In genomic region chr6:83122961-83123360, GRCm38 (mm10) we compare ENCODE assay signal across 8 mouse cellular contexts. TPM values are rescaled to one million over a fixed set of nuclear protein-coding genes. Genes with fewer than 3 reads are reported as not detected.
DNase-seq lines count a peak whose midpoint lies in the region; ATAC-seq lines count a peak whose summit lies in the region.

No protein-coding gene starts in this region.

- peaks cover 40% of the 10 kb centered on the region for H3K4me1 ChIP-seq in intestine, embryonic 15.5 days (replicated peaks)
- H3K4me1 ChIP-seq in intestine, embryonic 16.5 days (ENCODE audit: control insufficient read depth, insufficient read depth, low read length): peaks cover 31% of the 10 kb centered on the region
- H3K4me1 ChIP-seq in embryonic facial prominence, embryonic 14.5 days (ENCODE audit: control insufficient read depth, insufficient read depth, low read length): peaks cover 30% of the 10 kb centered on the region
- peaks cover 18% of the 10 kb centered on the region for H3K4me1 ChIP-seq in hindbrain, embryonic 11.5 days (replicated peaks; ENCODE audit: control insufficient read depth, insufficient read depth, low read length)
- H3K4me1 ChIP-seq in midbrain, embryonic 12.5 days: peaks cover 57% of the 10 kb centered on the region

- peak overlapping the region; percentile 98 for H3K4me2 ChIP-seq in intestine, embryonic 15.5 days (replicated peaks)
- no peak overlapping the region for H3K4me2 ChIP-seq in intestine, embryonic 16.5 days (ENCODE audit: low read depth, low read length)
- peak overlapping the region; percentile 91 for H3K4me2 ChIP-seq in embryonic facial prominence, embryonic 14.5 days (ENCODE audit: low read depth, low read length)
- peak overlapping the region; percentile 94 for H3K4me2 ChIP-seq in hindbrain, embryonic 11.5 days (replicated peaks; ENCODE audit: low read depth, low read length)
- H3K4me2 ChIP-seq in midbrain, embryonic 12.5 days (replicated peaks): peak overlapping the region; percentile 96

- ATAC-seq in intestine, embryonic 15.5 days: no peak
- no peak for ATAC-seq in intestine, embryonic 16.5 days
- no peak for ATAC-seq in embryonic facial prominence, embryonic 14.5 days (ENCODE audit: low read depth)
- ATAC-seq in hindbrain, embryonic 11.5 days (ENCODE audit: low FRiP score): no peak
- ATAC-seq in midbrain, embryonic 12.5 days (ENCODE audit: low FRiP score, low read depth): no peak

- 87% methylated on average over 5 of the region's 5 CpGs for WGBS in intestine, embryonic 15.5 days
- WGBS in intestine, embryonic 16.5 days: 86% methylated on average over 5 of the region's 5 CpGs
- 67% methylated on average over 5 of the region's 5 CpGs for WGBS in embryonic facial prominence, embryonic 14.5 days
- 72% methylated on average over 5 of the region's 5 CpGs for WGBS in hindbrain, embryonic 11.5 days
- WGBS in midbrain, embryonic 12.5 days: 82% methylated on average over 5 of the region's 5 CpGs

- no peak overlapping the region for H3K27ac ChIP-seq in intestine, embryonic 15.5 days
- H3K27ac ChIP-seq in intestine, embryonic 16.5 days (ENCODE audit: low read length): no peak overlapping the region
- no peak overlapping the region for H3K27ac ChIP-seq in embryonic facial prominence, embryonic 14.5 days (replicated peaks; ENCODE audit: low read depth, low read length)
- H3K27ac ChIP-seq in hindbrain, embryonic 11.5 days (ENCODE audit: low read depth, low read length): peak overlapping the region; percentile 99; the same call in 1 of the 2 replicates
- no peak overlapping the region for H3K27ac ChIP-seq in midbrain, embryonic 12.5 days (replicated peaks)

- no peaks in the 10 kb centered on the region for H3K27me3 ChIP-seq in intestine, embryonic 15.5 days (replicated peaks)
- no peaks in the 10 kb centered on the region for H3K27me3 ChIP-seq in intestine, embryonic 16.5 days (replicated peaks; ENCODE audit: control insufficient read depth, insufficient read depth, low read length)
- no peaks in the 10 kb centered on the region for H3K27me3 ChIP-seq in embryonic facial prominence, embryonic 14.5 days (replicated peaks; ENCODE audit: control insufficient read depth, insufficient read depth, low read length)
- H3K27me3 ChIP-seq in hindbrain, embryonic 11.5 days (ENCODE audit: control insufficient read depth, insufficient read depth, low read length): no peaks in the 10 kb centered on the region
- H3K27me3 ChIP-seq in midbrain, embryonic 12.5 days: no peaks in the 10 kb centered on the region

- H3K9me3 ChIP-seq in intestine, embryonic 15.5 days: no peaks in the 10 kb centered on the region
- no peaks in the 10 kb centered on the region for H3K9me3 ChIP-seq in intestine, embryonic 16.5 days (ENCODE audit: control insufficient read depth, low read length)
- H3K9me3 ChIP-seq in embryonic facial prominence, embryonic 14.5 days (ENCODE audit: control insufficient read depth, low read length): no peaks in the 10 kb centered on the region
- no peaks in the 10 kb centered on the region for H3K9me3 ChIP-seq in hindbrain, embryonic 11.5 days (ENCODE audit: control insufficient read depth, low read length)
- no peaks in the 10 kb centered on the region for H3K9me3 ChIP-seq in midbrain, embryonic 12.5 days

- no peak for DNase-seq in embryonic facial prominence, embryonic 14.5 days (ENCODE audit: low spot score)
- DNase-seq in hindbrain, embryonic 11.5 days (ENCODE audit: low spot score): no peak
- no peak for DNase-seq in yolk sac, embryonic 10.5 days (ENCODE audit: low spot score)
- DNase-seq in B cell, adult 2 months: no peak
- DNase-seq in right cerebral cortex, postnatal 25 days: no peak

- no peak overlapping the region for H3K9ac ChIP-seq in intestine, embryonic 15.5 days
- H3K9ac ChIP-seq in intestine, embryonic 16.5 days (ENCODE audit: low read depth, low read length): no peak overlapping the region
- peak overlapping the region; percentile 84 for H3K9ac ChIP-seq in embryonic facial prominence, embryonic 14.5 days (ENCODE audit: low read depth, low read length)
- peak overlapping the region; percentile 97; the same call in 1 of the 2 replicates for H3K9ac ChIP-seq in hindbrain, embryonic 11.5 days (ENCODE audit: low read depth, low read length)
- peak overlapping the region; percentile 95; the same call in 1 of the 2 replicates for H3K9ac ChIP-seq in midbrain, embryonic 12.5 days (replicated peaks)

- 0 out of 2 replicates have a peak overlapping the region, but pooled peaks have one; percentile 4 for H3K4me3 ChIP-seq in intestine, embryonic 15.5 days (replicated peaks)
- no peak overlapping the region for H3K4me3 ChIP-seq in intestine, embryonic 16.5 days (ENCODE audit: low read length)
- peak overlapping the region; percentile 70 for H3K4me3 ChIP-seq in embryonic facial prominence, embryonic 14.5 days (ENCODE audit: low read depth, low read length)
- peak overlapping the region; percentile 80 for H3K4me3 ChIP-seq in hindbrain, embryonic 11.5 days (ENCODE audit: low read depth, low read length)
- H3K4me3 ChIP-seq in midbrain, embryonic 12.5 days: peak overlapping the region; percentile 84; the same call in 1 of the 2 replicates

- H3K36me3 ChIP-seq in intestine, embryonic 15.5 days: peaks cover 13% of the 10 kb centered on the region
- no peaks in the 10 kb centered on the region; the same call in 1 of the 2 replicates for H3K36me3 ChIP-seq in intestine, embryonic 16.5 days (ENCODE audit: control insufficient read depth, insufficient read depth, low read length)
- peaks cover 20% of the 10 kb centered on the region for H3K36me3 ChIP-seq in embryonic facial prominence, embryonic 14.5 days (ENCODE audit: control insufficient read depth, insufficient read depth, low read length)
- 0 out of 2 replicates have a peak, but pooled peaks cover 7% of the 10 kb centered on the region for H3K36me3 ChIP-seq in hindbrain, embryonic 11.5 days (ENCODE audit: control insufficient read depth, insufficient read depth, low read length)
- peaks cover 19% of the 10 kb centered on the region for H3K36me3 ChIP-seq in midbrain, embryonic 12.5 days

RNA-seq across cellular contexts. Expression of gene Wbp1, which starts 1.6 kb away (rescaled TPM):
- polyA plus RNA-seq in intestine, embryonic 15.5 days (2015; fragmentation: Nextera tagmentation; extraction: Ambion mirVana): 79.6 and 89.1 TPM in 2 replicates
- polyA plus RNA-seq in intestine, embryonic 16.5 days (2015; fragmentation: Nextera tagmentation; extraction: Ambion mirVana): 94.4 and 95.5 TPM in 2 replicates
- polyA plus RNA-seq in embryonic facial prominence, embryonic 14.5 days (2014; fragmentation: Nextera tagmentation; extraction: Ambion mirVana): 61.8 and 82.1 TPM in 2 replicates
- polyA plus RNA-seq in hindbrain, embryonic 11.5 days (2014; fragmentation: Nextera tagmentation; extraction: Ambion mirVana): 160 and 179 TPM in 2 replicates
- 210 and 223 TPM in 2 replicates for polyA plus RNA-seq in midbrain, embryonic 12.5 days (2016; fragmentation: Nextera tagmentation; extraction: Ambion mirVana)

RNA-seq across cellular contexts. Expression of gene Ino80b, which starts 2.3 kb away (rescaled TPM):
- polyA plus RNA-seq in intestine, embryonic 15.5 days (2015; fragmentation: Nextera tagmentation; extraction: Ambion mirVana): 9.0 and 9.4 TPM in 2 replicates
- 8.2 and 8.8 TPM in 2 replicates for polyA plus RNA-seq in intestine, embryonic 16.5 days (2015; fragmentation: Nextera tagmentation; extraction: Ambion mirVana)
- 13.6 and 14.1 TPM in 2 replicates for polyA plus RNA-seq in embryonic facial prominence, embryonic 14.5 days (2014; fragmentation: Nextera tagmentation; extraction: Ambion mirVana)
- polyA plus RNA-seq in hindbrain, embryonic 11.5 days (2014; fragmentation: Nextera tagmentation; extraction: Ambion mirVana): 18.5 and 21.3 TPM in 2 replicates
- polyA plus RNA-seq in midbrain, embryonic 12.5 days (2016; fragmentation: Nextera tagmentation; extraction: Ambion mirVana): 18.4 and 19.4 TPM in 2 replicates

RNA-seq across cellular contexts. Expression of gene Mogs, which starts 7.7 kb away (rescaled TPM):
- 56.3 and 63.0 TPM in 2 replicates for polyA plus RNA-seq in intestine, embryonic 15.5 days (2015; fragmentation: Nextera tagmentation; extraction: Ambion mirVana)
- 8.8 and 9.4 TPM in 2 replicates for polyA plus RNA-seq in intestine, embryonic 16.5 days (2015; fragmentation: Nextera tagmentation; extraction: Ambion mirVana)
- polyA plus RNA-seq in embryonic facial prominence, embryonic 14.5 days (2014; fragmentation: Nextera tagmentation; extraction: Ambion mirVana): 48.7 and 49.3 TPM in 2 replicates
- polyA plus RNA-seq in hindbrain, embryonic 11.5 days (2014; fragmentation: Nextera tagmentation; extraction: Ambion mirVana): 17.1 and 20.2 TPM in 2 replicates
- polyA plus RNA-seq in midbrain, embryonic 12.5 days (2016; fragmentation: Nextera tagmentation; extraction: Ambion mirVana): 34.9 and 42.6 TPM in 2 replicates

RNA-seq across cellular contexts. Expression of gene Rtkn, which starts 12.3 kb away (rescaled TPM):
- 23.6 and 26.4 TPM in 2 replicates for polyA plus RNA-seq in intestine, embryonic 15.5 days (2015; fragmentation: Nextera tagmentation; extraction: Ambion mirVana)
- polyA plus RNA-seq in intestine, embryonic 16.5 days (2015; fragmentation: Nextera tagmentation; extraction: Ambion mirVana): 24.4 and 26.1 TPM in 2 replicates
- polyA plus RNA-seq in embryonic facial prominence, embryonic 14.5 days (2014; fragmentation: Nextera tagmentation; extraction: Ambion mirVana): 25.8 and 30.4 TPM in 2 replicates
- polyA plus RNA-seq in hindbrain, embryonic 11.5 days (2014; fragmentation: Nextera tagmentation; extraction: Ambion mirVana): 17.7 and 18.3 TPM in 2 replicates
- 31.9 and 39.5 TPM in 2 replicates for polyA plus RNA-seq in midbrain, embryonic 12.5 days (2016; fragmentation: Nextera tagmentation; extraction: Ambion mirVana)

RNA-seq across cellular contexts. Expression of gene Mrpl53, which starts 14.1 kb away (rescaled TPM):
- 123 and 135 TPM in 2 replicates for polyA plus RNA-seq in intestine, embryonic 15.5 days (2015; fragmentation: Nextera tagmentation; extraction: Ambion mirVana)
- 118 and 134 TPM in 2 replicates for polyA plus RNA-seq in intestine, embryonic 16.5 days (2015; fragmentation: Nextera tagmentation; extraction: Ambion mirVana)
- 136 and 145 TPM in 2 replicates for polyA plus RNA-seq in embryonic facial prominence, embryonic 14.5 days (2014; fragmentation: Nextera tagmentation; extraction: Ambion mirVana)
- polyA plus RNA-seq in hindbrain, embryonic 11.5 days (2014; fragmentation: Nextera tagmentation; extraction: Ambion mirVana): 127 TPM in 2 replicates
- 122 and 129 TPM in 2 replicates for polyA plus RNA-seq in midbrain, embryonic 12.5 days (2016; fragmentation: Nextera tagmentation; extraction: Ambion mirVana)

Comparison
In these comparisons a context has a peak if more than half of its experiments do, and no peak if none do; other contexts are left out.
1. H3K9ac ChIP-seq: peak in embryonic facial prominence, embryonic 14.5 days (single experiment), hindbrain, embryonic 11.5 days (single experiment) and midbrain, embryonic 12.5 days (single experiment); none in intestine, embryonic 15.5 days (single experiment) and intestine, embryonic 16.5 days (single experiment).